Mouse (Mus musculus): Measurements from ENCODE around the gene Tvp23b. TPM values are rescaled to one million over a fixed set of nuclear protein-coding genes. Genes with fewer than 3 reads are reported as not detected.

Tvp23b gene
- polyA plus RNA-seq, 1 experiment from 2014 or later = 42.2 TPM

DNA sequence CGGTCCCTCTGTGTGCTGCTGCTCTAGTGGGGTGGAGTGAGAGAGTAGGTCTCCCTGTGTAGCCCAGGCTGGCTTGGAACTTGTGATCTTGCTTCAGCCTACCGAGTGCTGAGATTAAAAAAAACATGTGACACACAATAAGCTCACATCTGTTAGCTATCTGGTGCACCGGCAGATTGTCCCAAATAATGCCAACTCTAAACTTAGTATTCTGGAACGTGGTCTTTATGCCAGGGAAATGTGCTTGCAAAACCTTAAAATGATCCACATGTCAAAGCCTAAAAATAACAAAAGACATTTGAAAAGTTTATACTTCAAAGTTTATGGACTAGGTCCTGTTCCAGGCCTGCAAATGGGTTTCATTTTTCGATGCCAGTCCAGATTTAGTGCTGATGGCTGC, 10.1 kb upstream of the Tvp23b start:
- WGBS = 88% methylated on average over 5 of the region's 5 CpGs
- Histone ChIP-seq H3K4me1 (no peaks in the 10 kb centered on the region), H3K27ac (no peak overlapping the region), H3K9ac (no peak overlapping the region), H3K9me3 (no peaks in the 10 kb centered on the region), H3K36me3 (replicated peaks) (no peaks in the 10 kb centered on the region), H3K4me2 (no peak overlapping the region), H3K27me3 (no peaks in the 10 kb centered on the region), H3K4me3 (replicated peaks) (no peak overlapping the region)
- ATAC-seq (ENCODE audit: low FRiP score) = no peak

DNA sequence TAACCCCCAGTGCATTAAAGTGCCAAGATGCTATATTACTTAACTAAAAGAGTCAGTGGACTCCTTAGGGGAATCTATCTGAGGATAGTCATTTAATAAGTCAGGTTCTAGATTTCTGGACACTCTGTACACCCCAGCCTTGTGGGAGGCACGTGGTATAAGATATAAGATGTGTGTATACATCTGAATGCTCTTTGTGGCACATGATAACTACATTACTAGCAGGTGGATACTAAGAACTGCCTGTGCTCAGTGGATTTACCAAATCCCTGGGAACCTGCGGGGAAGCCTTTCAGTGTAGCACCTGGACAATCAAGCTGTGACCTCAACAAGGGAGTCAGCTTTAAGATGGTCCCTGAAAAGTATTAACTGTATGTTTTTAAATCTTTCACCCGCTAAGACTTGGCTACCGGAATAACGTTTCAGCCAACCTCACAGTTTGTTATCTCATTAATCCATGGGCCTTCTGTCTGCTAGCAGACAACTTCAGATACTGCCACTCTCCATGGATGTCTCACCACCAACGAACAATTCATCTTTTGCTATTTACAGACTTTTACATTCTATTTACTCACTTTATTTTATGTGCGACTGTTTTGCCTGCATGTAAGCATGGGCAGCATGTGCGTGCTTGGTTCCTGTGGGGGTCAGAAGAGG, 9.4 kb upstream of the Tvp23b start:
- Histone ChIP-seq H3K27ac (no peak overlapping the region), H3K4me2 (no peak overlapping the region), H3K9me3 (no peaks in the 10 kb centered on the region), H3K4me3 (replicated peaks) (no peak overlapping the region), H3K36me3 (replicated peaks) (no peaks in the 10 kb centered on the region), H3K27me3 (no peaks in the 10 kb centered on the region), H3K9ac (no peak overlapping the region), H3K4me1 (no peaks in the 10 kb centered on the region)
- 85% methylated on average over 8 of the region's 8 CpGs for WGBS
- ATAC-seq (ENCODE audit: low FRiP score) = no peak

DNA sequence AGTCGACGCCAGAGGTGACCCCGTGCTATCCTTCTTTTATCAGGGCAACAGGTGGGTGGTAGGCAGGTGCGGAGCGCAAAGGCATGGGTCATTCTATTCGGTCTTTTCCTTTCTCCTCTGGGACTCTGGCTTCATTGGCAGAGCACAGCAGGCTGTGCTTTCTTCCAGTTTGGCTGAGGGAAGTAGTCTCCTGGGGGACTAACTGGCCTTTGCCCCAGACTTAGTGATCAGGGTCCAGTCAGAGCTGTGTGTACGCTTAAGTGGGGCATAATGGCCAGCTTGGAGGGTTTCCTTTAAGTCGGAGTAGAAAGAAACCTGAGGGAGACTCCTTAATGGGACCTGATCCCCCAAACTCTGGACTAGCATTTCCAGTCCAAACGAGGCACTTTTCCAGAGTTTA, 5.8 kb upstream of the Tvp23b start:
- Histone ChIP-seq H3K36me3 (replicated peaks) (no peaks in the 10 kb centered on the region), H3K4me3 (replicated peaks) (no peak overlapping the region), H3K4me1 (no peaks in the 10 kb centered on the region), H3K27ac (no peak overlapping the region), H3K4me2 (no peak overlapping the region), H3K9ac (no peak overlapping the region), H3K9me3 (no peaks in the 10 kb centered on the region), H3K27me3 (no peaks in the 10 kb centered on the region)
- no peak for ATAC-seq (ENCODE audit: low FRiP score)
- 81% methylated on average over 9 of the region's 9 CpGs for WGBS

DNA sequence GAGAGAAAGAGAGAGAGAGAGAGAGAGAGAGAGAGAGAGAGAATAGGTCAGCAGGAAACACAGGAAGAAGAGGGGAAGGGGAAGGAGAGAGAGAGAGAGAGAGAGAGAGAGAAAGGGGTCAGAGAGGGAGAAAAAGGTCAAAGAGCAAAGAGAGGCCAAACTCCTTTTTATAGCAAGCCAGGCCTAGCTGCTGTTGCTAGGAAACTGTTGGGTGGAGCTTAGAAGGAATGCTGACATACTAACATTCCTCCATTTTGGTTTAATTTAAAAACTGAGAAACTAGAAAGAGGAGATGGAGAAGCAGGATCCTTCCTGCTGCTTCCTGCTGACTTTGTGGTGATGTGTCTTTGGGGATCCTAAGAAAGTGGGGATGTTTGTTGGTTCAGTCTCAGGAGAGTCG, 3.6 kb upstream of the Tvp23b start:
- Histone ChIP-seq H3K27me3 (no peaks in the 10 kb centered on the region), H3K36me3 (replicated peaks) (no peaks in the 10 kb centered on the region), H3K4me3 (replicated peaks) (no peak overlapping the region), H3K27ac (no peak overlapping the region), H3K4me1 (no peaks in the 10 kb centered on the region), H3K9me3 (no peaks in the 10 kb centered on the region), H3K9ac (no peak overlapping the region), H3K4me2 (no peak overlapping the region)
- 89% methylated on average over 1 of the region's 1 CpGs for WGBS
- no peak for ATAC-seq (ENCODE audit: low FRiP score)

DNA sequence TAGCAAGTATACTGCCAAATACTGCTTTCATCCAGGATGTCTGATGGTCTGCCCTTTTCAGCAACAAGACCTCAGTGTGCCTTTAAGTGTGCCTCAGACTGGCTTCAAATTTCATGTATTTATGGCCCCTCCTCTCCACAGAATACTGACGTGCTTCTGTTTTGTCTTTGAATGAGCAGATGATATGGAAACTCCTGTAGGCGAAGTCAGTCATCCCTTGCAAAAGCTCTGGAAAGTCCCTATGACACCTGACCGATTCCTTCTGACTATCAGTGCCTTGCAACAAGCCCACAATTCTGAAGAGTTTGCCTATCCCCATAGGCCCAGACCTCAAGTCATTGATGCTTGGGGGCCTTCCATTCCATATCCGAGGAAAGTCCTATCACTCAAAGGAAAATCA, 2.8 kb upstream of the Tvp23b start:
- H3K27ac ChIP-seq = no peak overlapping the region
- H3K9me3 ChIP-seq = no peaks in the 10 kb centered on the region
- H3K4me3 ChIP-seq (replicated peaks) = no peak overlapping the region
- no peak overlapping the region for H3K4me2 ChIP-seq
- H3K9ac ChIP-seq = no peak overlapping the region
- H3K27me3 ChIP-seq = no peaks in the 10 kb centered on the region
- no peaks in the 10 kb centered on the region for H3K36me3 ChIP-seq (replicated peaks)
- 87% methylated on average over 4 of the region's 4 CpGs for WGBS
- no peaks in the 10 kb centered on the region for H3K4me1 ChIP-seq
- no peak for ATAC-seq (ENCODE audit: low FRiP score)

DNA sequence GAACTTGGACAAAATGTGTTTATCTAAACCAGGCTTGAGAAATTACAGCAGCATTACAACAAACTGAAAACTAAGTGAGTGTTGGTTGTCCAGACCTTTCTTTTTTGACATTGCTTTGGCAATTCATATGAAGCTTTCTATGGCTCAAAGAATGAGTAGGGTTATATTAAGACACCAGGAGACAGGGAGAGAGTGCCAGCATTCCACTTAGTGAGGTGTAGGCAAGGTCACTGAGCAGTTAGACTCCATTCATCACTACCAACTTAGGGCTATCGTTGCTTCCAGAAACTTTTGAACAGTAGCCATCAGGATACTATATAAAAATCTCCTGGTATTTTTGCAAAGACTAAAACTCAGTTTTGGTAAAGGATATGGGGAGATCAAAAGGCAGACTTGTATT, 1.9 kb upstream of the Tvp23b start:
- Histone ChIP-seq H3K36me3 (replicated peaks) (no peaks in the 10 kb centered on the region), H3K27ac (no peak overlapping the region), H3K4me1 (no peaks in the 10 kb centered on the region), H3K9ac (no peak overlapping the region), H3K4me3 (replicated peaks) (no peak overlapping the region), H3K9me3 (no peaks in the 10 kb centered on the region), H3K4me2 (no peak overlapping the region), H3K27me3 (no peaks in the 10 kb centered on the region)
- WGBS = 93% methylated on average over 1 of the region's 1 CpGs
- ATAC-seq (ENCODE audit: low FRiP score) = no peak

DNA sequence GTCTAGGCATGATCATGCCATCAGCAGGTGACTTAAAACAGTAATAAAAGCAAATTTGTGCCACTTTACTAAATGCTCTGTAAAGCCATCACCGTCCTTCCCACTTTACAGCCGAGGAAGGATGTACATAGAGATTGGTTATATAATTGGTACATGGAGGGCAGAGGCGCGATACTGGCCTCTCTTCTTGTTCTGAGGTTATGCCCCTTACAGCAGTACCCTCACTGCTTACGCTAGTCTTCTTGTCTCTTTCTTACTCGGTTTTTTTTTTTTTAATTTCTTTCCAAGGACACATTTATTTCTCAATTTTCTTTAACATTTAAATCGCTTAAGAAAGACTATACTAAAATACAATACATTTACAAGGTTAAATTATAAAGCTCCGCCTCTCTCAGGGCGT, 527 bp upstream of the Tvp23b start:
- no peaks in the 10 kb centered on the region for H3K27me3 ChIP-seq
- H3K4me1 ChIP-seq = no peaks in the 10 kb centered on the region
- peak; percentile 30; the same call in 1 of the 2 replicates for ATAC-seq (ENCODE audit: low FRiP score)
- 27% methylated on average over 9 of the region's 9 CpGs for WGBS
- H3K9me3 ChIP-seq = no peaks in the 10 kb centered on the region
- no peak overlapping the region for H3K9ac ChIP-seq
- H3K27ac ChIP-seq = no peak overlapping the region
- H3K4me2 ChIP-seq = peak overlapping the region; percentile 75
- peak overlapping the region; percentile 74 for H3K4me3 ChIP-seq (replicated peaks)
- no peaks in the 10 kb centered on the region for H3K36me3 ChIP-seq (replicated peaks)

DNA sequence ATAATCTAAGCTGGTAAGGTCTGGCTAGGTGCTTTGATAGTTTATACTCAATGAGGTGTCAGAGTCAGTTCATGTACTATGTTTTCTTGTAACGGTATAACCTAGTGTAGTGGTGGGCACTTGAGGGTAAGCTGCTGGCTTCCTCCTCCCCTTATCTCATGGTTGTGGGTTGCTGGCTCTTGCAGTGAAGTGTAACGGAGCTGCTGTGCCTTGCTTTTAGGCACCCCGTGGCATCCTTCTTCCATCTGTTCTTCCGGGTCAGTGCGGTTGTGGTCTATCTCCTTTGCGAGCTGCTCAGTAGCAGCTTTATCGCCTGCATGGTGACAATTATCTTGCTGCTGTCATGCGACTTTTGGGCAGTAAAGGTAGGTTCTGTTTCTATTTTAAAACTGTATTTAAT, 4.2 kb downstream of the Tvp23b start:
- Histone ChIP-seq H3K9me3 (no peaks in the 10 kb centered on the region), H3K27ac (no peak overlapping the region), H3K27me3 (no peaks in the 10 kb centered on the region), H3K9ac (no peak overlapping the region), H3K4me2 (no peak overlapping the region), H3K36me3 (replicated peaks) (peaks cover 26% of the 10 kb centered on the region), H3K4me1 (no peaks in the 10 kb centered on the region), H3K4me3 (replicated peaks) (no peak overlapping the region)
- WGBS = 92% methylated on average over 8 of the region's 8 CpGs
- no peak for ATAC-seq (ENCODE audit: low FRiP score)

DNA sequence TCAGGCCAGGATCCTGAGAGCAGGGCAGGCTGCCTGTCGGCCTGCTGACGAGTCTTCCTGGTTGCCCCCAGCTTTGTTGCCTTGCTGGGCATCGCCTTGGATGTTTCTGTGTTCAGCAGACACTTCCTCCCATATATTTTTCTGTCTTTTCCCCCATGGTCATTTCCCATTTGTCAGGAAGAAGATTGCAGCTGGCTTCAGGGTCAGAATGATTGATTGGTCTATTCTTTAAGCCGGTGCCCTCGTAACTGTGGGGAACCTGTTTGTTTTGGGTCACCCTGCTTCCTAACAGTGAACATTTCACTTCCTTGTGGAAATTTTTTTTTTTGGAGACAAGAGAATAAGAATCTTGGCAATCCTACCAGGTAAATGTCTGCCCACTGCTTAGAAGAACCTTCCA, 6.1 kb downstream of the Tvp23b start:
- H3K9ac ChIP-seq = no peak overlapping the region
- peaks cover 32% of the 10 kb centered on the region for H3K36me3 ChIP-seq (replicated peaks)
- no peak overlapping the region for H3K4me2 ChIP-seq
- H3K4me1 ChIP-seq = no peaks in the 10 kb centered on the region
- no peaks in the 10 kb centered on the region for H3K9me3 ChIP-seq
- H3K27me3 ChIP-seq = no peaks in the 10 kb centered on the region
- H3K27ac ChIP-seq = no peak overlapping the region
- 94% methylated on average over 5 of the region's 5 CpGs for WGBS
- no peak for ATAC-seq (ENCODE audit: low FRiP score)
- H3K4me3 ChIP-seq (replicated peaks) = no peak overlapping the region

DNA sequence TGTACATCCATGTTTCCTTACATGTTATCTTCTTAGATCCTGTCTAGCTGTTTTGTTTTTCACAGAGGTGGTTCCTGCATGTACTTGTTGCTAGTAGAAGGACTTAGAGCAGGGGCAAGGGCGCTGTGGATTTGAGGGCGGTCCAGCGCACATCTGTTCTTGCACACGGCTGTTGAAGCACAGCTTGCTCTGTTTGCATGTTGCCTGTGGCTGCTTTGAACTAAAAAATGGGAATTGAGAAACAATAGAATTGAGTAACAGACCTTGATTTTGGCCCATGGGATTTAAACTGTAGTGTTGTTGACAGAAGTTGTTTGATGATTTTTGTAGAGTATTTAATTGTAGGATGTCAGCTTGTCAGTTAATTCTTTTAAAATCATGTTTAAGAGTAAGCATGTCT, 11.5 kb downstream of the Tvp23b start:
- no peak overlapping the region for H3K9ac ChIP-seq
- no peaks in the 10 kb centered on the region for H3K9me3 ChIP-seq
- no peak overlapping the region for H3K4me2 ChIP-seq
- no peaks in the 10 kb centered on the region for H3K27me3 ChIP-seq
- WGBS = 88% methylated on average over 4 of the region's 4 CpGs
- H3K36me3 ChIP-seq (replicated peaks) = peaks cover 43% of the 10 kb centered on the region
- no peak for ATAC-seq (ENCODE audit: low FRiP score)
- no peak overlapping the region for H3K27ac ChIP-seq
- H3K4me3 ChIP-seq (replicated peaks) = no peak overlapping the region
- no peaks in the 10 kb centered on the region for H3K4me1 ChIP-seq

DNA sequence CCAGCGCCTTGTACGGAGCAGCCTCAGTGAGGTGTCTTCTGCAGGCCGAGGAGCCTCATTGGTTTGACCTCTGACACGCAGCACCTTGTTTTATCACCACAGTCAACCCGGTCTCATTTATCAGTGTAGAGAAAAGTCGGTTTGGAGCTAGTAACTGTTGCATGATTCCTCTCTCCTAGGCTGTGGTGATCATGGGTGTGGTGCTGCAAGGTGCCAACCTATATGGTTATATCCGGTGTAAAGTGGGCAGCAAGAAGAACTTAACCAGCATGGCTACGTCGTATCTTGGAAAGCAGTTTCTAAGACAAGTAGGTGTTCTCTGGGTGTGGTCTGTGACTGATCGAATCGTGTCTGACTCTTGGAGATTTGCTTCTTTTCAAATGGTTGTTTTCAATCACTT, 12.5 kb downstream of the Tvp23b start:
- WGBS = 96% methylated on average over 11 of the region's 11 CpGs
- H3K4me2 ChIP-seq = no peak overlapping the region
- peaks cover 37% of the 10 kb centered on the region for H3K36me3 ChIP-seq (replicated peaks)
- H3K9ac ChIP-seq = no peak overlapping the region
- H3K4me3 ChIP-seq (replicated peaks) = no peak overlapping the region
- H3K27me3 ChIP-seq = no peaks in the 10 kb centered on the region
- ATAC-seq (ENCODE audit: low FRiP score) = no peak
- H3K27ac ChIP-seq = no peak overlapping the region
- no peaks in the 10 kb centered on the region for H3K9me3 ChIP-seq
- H3K4me1 ChIP-seq = no peaks in the 10 kb centered on the region

DNA sequence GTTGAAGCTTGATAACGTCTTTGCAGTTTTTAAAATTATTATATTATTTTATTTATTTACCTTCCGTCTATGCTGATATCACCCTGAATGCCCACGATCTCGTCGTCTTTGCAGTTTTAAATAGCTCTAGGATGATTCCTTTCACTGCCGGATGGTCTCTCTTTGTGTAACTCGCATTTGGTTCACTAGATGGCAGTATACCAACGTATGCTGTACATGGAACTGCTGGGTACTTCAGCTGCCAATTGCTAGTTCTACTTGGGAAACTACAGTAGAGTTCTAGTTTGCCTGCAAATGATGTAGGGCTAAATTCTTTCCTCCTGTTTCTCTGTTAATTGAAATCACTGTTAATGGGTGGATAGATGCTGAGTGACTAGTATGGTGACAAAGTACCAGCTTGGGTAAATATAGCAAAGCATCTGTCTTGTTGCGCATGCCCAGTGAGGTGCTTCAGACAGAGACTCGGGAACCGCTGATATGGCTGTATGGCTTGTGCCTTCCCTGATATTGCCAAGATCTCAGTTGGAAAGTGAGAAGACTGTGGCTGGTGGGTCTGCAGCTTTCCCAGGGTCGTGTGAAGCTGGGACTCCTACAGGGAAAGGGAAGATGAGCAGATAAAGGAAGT, 22.6 kb downstream of the Tvp23b start:
- Histone ChIP-seq H3K9ac (no peak overlapping the region), H3K27me3 (no peaks in the 10 kb centered on the region), H3K4me1 (no peaks in the 10 kb centered on the region; the same call in 1 of the 2 replicates), H3K36me3 (replicated peaks) (no peaks in the 10 kb centered on the region), H3K9me3 (no peaks in the 10 kb centered on the region), H3K4me3 (replicated peaks) (no peak overlapping the region), H3K4me2 (no peak overlapping the region), H3K27ac (no peak overlapping the region)
- no peak for ATAC-seq (ENCODE audit: low FRiP score)
- 41% methylated on average over 12 of the region's 12 CpGs for WGBS

DNA sequence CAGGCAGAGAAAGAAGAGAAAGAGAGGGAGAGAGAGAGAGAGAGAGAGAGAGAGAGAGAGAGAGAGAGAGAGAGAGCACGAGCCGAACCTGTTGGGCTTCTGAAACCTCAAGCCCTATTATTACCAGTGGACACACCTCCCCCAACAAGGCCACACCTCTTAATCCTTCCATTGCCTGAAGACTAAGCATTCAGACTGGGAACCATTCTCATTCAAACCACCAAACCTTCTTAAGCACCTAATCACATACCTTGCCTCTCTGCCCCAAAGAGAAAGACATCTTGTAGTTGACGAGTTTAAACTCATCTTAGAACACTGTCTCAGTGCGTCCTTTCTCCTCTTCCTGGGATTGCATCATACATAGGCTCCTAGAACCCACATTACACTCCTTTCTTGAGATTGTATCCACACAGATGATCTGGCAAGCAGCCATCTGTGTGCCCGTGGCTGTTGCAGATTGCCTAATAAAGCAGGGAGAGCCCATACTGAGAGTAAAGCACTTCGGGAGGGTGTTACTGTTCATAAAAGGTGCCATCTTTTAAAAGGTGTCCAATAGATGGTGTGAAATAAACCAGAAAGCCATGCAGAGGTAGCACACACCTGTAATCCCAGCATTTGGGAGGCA, 24.7 kb downstream of the Tvp23b start:
- no peak overlapping the region for H3K27ac ChIP-seq
- 64% methylated on average over 6 of the region's 6 CpGs for WGBS
- H3K9ac ChIP-seq = no peak overlapping the region
- H3K4me1 ChIP-seq = no peaks in the 10 kb centered on the region
- H3K4me2 ChIP-seq = no peak overlapping the region
- H3K4me3 ChIP-seq (replicated peaks) = no peak overlapping the region
- no peaks in the 10 kb centered on the region for H3K27me3 ChIP-seq
- ATAC-seq (ENCODE audit: low FRiP score) = no peak
- H3K9me3 ChIP-seq = no peaks in the 10 kb centered on the region
- H3K36me3 ChIP-seq (replicated peaks) = no peaks in the 10 kb centered on the region
